Mouse (Mus musculus): ENCODE data around the gene Ikzf3.

The Ikzf3 gene

GRCm38 (mm10) chr11:98509434-98509833 lies 36.4 kb downstream of the Ikzf3 start:
- no peak for DNase-seq

GRCm38 (mm10) chr11:98504926-98505325 lies 40.9 kb downstream of the Ikzf3 start:
- DNase-seq: no peak

GRCm38 (mm10) chr11:98497388-98498288 lies 48.2 kb downstream of the Ikzf3 start:
- DNase-seq: peak; percentile 66

GRCm38 (mm10) chr11:98495176-98495719 lies 50.6 kb downstream of the Ikzf3 start:
- DNase-seq: peak; percentile 67

GRCm38 (mm10) chr11:98493394-98493793 lies 52.4 kb downstream of the Ikzf3 start:
- DNase-seq: no peak

- peak; percentile 57 for DNase-seq
These were observed 52.9 kb downstream of the Ikzf3 start for GRCm38 (mm10) chr11:98492959-98493358.

- no peak for DNase-seq
These were observed 54.3 kb downstream of the Ikzf3 start for GRCm38 (mm10) chr11:98491571-98491970.

GRCm38 (mm10) chr11:98488540-98489234 lies 57.1 kb downstream of the Ikzf3 start:
- DNase-seq: no peak

GRCm38 (mm10) chr11:98487526-98488040 lies 58.2 kb downstream of the Ikzf3 start:
- DNase-seq: no peak

GRCm38 (mm10) chr11:98485749-98486148 lies 60.1 kb downstream of the Ikzf3 start:
- DNase-seq: no peak

GRCm38 (mm10) chr11:98482067-98482466 lies 63.8 kb downstream of the Ikzf3 start:
- no peak for DNase-seq

GRCm38 (mm10) chr11:98481231-98481630 lies 64.6 kb downstream of the Ikzf3 start:
- DNase-seq: no peak

GRCm38 (mm10) chr11:98479940-98480497 lies 65.8 kb downstream of the Ikzf3 start:
- DNase-seq: no peak

GRCm38 (mm10) chr11:98479026-98479939 lies 66.5 kb downstream of the Ikzf3 start:
- peak; percentile 51 for DNase-seq

- DNase-seq: no peak
These were observed 68.7 kb downstream of the Ikzf3 start for GRCm38 (mm10) chr11:98477011-98477701.

GRCm38 (mm10) chr11:98476434-98476807 lies 69.4 kb downstream of the Ikzf3 start:
- no peak for DNase-seq

- no peak for DNase-seq
These were observed 70.0 kb downstream of the Ikzf3 start for GRCm38 (mm10) chr11:98475630-98476433.

- DNase-seq: no peak
These were observed 70.9 kb downstream of the Ikzf3 start for GRCm38 (mm10) chr11:98474967-98475366.

GRCm38 (mm10) chr11:98473916-98474479 lies 71.8 kb downstream of the Ikzf3 start:
- DNase-seq: no peak

GRCm38 (mm10) chr11:98472696-98473095 lies 73.1 kb downstream of the Ikzf3 start:
- DNase-seq: no peak

All from thymus, postnatal 25 days (tissue).